Mouse (Mus musculus) stomach, embryonic 15.5 days (tissue): ENCODE measurements at regions not wholly inside any gene's neighbourhood (a gene's known extent, or its start where the extent isn't known, plus 50 kb on each side); places are given as distances from the start of the nearest gene placed in this dataset.

Experiments used
- ATAC-seq: fragments of 200-750 bp; cut with Nextera tagmentation; 2 replicates; pipeline ENCODE4 v1.8.0; 2017; ENCODE audit warnings: low read depth, moderate number of reproducible peaks, moderate TSS enrichment; ENCODE audit not compliant: insufficient read depth, low FRiP score
- H3K27ac ChIP-seq: fragments of 300-500 bp; sonication (generic); 2 replicates; pipeline ENCODE4 v1.5.1; 2015; ENCODE audit warnings: mild to moderate bottlenecking, inconsistent platforms
- H3K27me3 ChIP-seq: fragments of 300-500 bp; sonication (generic); replicated peaks from 2 replicates; pipeline ENCODE4 v1.6.1; 2015; ENCODE audit warnings: inconsistent platforms
- H3K36me3 ChIP-seq: fragments of 300-500 bp; sonication (generic); 2 replicates; pipeline ENCODE4 v1.6.1; 2015; ENCODE audit warnings: inconsistent platforms
- H3K4me1 ChIP-seq: fragments of 300-500 bp; sonication (generic); 2 replicates; pipeline ENCODE4 v1.6.1; 2015; ENCODE audit warnings: inconsistent platforms
- H3K4me2 ChIP-seq: fragments of 300-500 bp; sonication (generic); 2 replicates; pipeline ENCODE4 v1.6.1; 2015; ENCODE audit warnings: mild to moderate bottlenecking, inconsistent platforms
- H3K4me3 ChIP-seq: fragments of 300-500 bp; sonication (generic); replicated peaks from 2 replicates; pipeline ENCODE4 v1.5.1; 2015; ENCODE audit warnings: inconsistent platforms
- H3K9ac ChIP-seq: fragments of 300-500 bp; sonication (generic); 2 replicates; pipeline ENCODE4 v1.6.1; 2015; ENCODE audit warnings: inconsistent platforms
- H3K9me3 ChIP-seq: fragments of 300-500 bp; sonication (generic); 2 replicates; pipeline ENCODE4 v1.6.1; 2016; ENCODE audit warnings: inconsistent platforms
- WGBS: fragments of 180-500 bp; shearing (Covaris S2); methylation state at CpG from one replicate; pipeline ENCODE4 v1.1.7; 2015; 5-methylcytosine and 5-hydroxymethylcytosine counted together

DNA sequence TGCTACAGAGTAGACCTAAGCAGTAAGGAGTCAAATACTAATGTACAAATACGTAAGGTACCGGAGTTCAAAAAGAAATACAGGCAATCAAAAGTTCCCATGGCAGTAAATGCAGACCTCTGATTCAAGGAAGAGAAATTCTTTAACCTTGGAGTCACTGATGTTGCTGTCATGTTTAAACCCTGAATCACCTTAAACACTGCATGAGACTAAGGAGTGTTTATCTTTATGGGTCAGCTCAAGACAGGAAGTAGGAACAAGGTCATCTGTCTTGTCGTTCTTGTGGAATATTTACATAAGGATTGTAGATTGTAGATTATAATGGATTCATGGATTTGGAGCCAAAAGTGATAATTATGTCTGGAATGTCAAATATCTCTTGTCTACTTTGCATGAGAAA is 1708.7 kb upstream of the Slc10a2 start:
- Histone ChIP-seq H3K27ac (no peak overlapping the region), H3K4me2 (no peak overlapping the region), H3K4me1 (no peaks in the 10 kb centered on the region), H3K9me3 (no peaks in the 10 kb centered on the region), H3K9ac (no peak overlapping the region), H3K27me3 (no peaks in the 10 kb centered on the region), H3K4me3 (no peak overlapping the region), H3K36me3 (no peaks in the 10 kb centered on the region)
- no peak for ATAC-seq
- 32% methylated on average over 3 of the region's 3 CpGs for WGBS

DNA sequence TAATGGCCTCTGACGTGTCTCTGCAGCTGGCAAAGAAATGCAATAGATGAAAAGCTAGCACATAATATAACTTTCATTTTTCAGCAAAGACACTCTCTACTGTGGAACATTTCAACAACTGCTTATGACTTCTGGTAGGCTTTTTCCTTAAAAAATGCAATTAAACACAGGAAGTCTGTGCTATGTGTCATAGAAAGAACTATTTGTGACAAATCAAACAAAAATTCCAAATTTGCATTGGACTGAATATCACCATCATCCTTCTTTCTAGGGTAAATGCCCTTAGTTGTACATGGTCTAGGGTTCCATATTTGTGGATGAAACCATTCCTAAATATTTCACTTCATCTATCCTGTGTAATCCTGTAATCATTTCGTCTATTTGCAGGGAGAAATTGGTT is 1702.0 kb upstream of the Slc10a2 start:
- no peaks in the 10 kb centered on the region for H3K27me3 ChIP-seq
- no peaks in the 10 kb centered on the region for H3K4me1 ChIP-seq
- no peak overlapping the region for H3K27ac ChIP-seq
- ATAC-seq, result no peak
- H3K9me3 ChIP-seq, result no peaks in the 10 kb centered on the region
- H3K4me3 ChIP-seq, result no peak overlapping the region
- no peaks in the 10 kb centered on the region for H3K36me3 ChIP-seq
- H3K4me2 ChIP-seq, result no peak overlapping the region
- WGBS, result 59% methylated on average over 2 of the region's 2 CpGs
- no peak overlapping the region for H3K9ac ChIP-seq

DNA sequence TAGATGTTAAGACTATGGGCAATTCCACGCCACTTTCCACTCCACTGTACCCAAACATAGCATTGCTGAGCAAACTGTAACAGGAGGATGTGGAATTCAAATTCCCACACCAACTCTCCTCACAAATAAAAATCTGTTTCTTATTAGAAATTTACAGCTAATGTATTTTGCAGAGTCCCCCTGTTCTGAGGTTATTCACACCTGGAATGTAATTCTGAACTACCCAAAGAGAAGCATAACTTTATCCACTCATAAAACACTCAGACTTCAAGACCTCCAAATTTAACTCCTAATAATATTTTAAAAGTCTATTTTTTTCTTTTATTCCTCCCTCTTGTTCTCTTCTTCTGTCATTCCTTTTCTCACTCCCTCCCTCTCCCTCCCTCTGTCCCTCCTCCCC is 1698.0 kb upstream of the Slc10a2 start:
- no peaks in the 10 kb centered on the region for H3K9me3 ChIP-seq
- no peaks in the 10 kb centered on the region for H3K36me3 ChIP-seq
- no peak for ATAC-seq
- no peaks in the 10 kb centered on the region for H3K27me3 ChIP-seq
- no peak overlapping the region for H3K9ac ChIP-seq
- no peak overlapping the region for H3K27ac ChIP-seq
- no peak overlapping the region for H3K4me3 ChIP-seq
- 87% methylated on average over 1 of the region's 1 CpGs for WGBS
- H3K4me2 ChIP-seq, result no peak overlapping the region
- H3K4me1 ChIP-seq, result no peaks in the 10 kb centered on the region

DNA sequence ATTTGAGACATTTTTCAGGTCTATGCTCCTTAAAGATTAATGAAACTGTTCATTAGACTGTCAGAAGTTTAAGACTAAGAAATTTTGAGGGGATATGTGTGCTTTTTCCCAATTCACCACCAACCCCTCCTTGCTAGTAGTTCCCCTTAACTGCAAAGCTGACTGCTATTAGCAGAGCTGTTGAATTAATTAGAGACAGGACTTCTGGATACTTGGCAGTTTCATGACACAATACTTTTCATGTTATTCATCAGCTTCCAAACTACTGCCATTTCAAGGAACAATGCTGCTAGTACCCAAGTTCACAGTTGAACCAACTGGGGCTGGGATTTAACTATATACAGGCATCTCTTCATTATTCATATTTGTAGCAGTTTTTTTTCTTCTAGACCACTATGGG is 1695.9 kb upstream of the Slc10a2 start:
- Histone ChIP-seq H3K36me3 (no peaks in the 10 kb centered on the region), H3K9ac (no peak overlapping the region), H3K4me1 (no peaks in the 10 kb centered on the region), H3K4me3 (no peak overlapping the region), H3K27ac (no peak overlapping the region), H3K27me3 (no peaks in the 10 kb centered on the region), H3K9me3 (no peaks in the 10 kb centered on the region), H3K4me2 (no peak overlapping the region)
- ATAC-seq, result no peak

DNA sequence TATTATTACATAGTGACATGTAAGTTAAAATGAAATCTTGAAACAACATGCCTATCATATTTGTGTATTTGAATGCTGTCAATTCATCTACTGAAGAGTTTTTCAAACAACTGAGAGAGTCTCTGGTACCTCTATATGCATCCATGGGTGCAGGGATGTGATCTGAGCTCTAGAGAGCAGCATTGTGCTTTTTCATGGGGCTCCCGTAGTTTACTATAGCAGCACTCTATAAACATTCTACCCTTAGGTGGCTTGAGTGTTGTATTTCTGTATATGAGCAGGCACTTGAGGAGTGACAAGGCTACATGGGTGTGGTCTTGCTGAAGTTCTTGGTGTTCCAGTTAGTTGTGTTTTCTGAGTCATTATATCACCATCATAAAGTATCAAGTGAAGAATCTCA is 1683.9 kb upstream of the Slc10a2 start:
- Histone ChIP-seq H3K4me1 (no peaks in the 10 kb centered on the region), H3K27me3 (no peaks in the 10 kb centered on the region), H3K4me2 (no peak overlapping the region), H3K9ac (no peak overlapping the region), H3K9me3 (no peaks in the 10 kb centered on the region), H3K36me3 (no peaks in the 10 kb centered on the region), H3K4me3 (no peak overlapping the region), H3K27ac (no peak overlapping the region)
- ATAC-seq, result no peak
- WGBS, result 80% methylated on average over 1 of the region's 1 CpGs

DNA sequence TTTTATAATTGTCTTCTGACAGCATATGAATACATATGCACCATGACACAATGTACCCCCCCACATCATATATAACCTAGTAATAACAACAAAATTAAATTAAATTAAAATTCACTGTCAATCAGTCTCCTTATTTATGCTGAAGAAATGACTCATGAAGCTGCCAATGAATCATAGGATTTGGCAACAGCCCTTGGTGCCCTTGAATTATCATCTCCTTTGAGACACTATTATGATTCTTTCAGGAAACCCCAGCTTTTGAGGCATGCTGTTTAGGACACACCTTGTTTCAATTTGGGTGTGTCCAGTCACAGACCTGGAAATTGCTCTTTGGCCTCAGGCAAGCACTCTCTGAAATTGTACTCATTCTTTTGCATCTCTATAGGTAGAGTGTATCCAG is 1675.8 kb upstream of the Slc10a2 start:
- no peaks in the 10 kb centered on the region for H3K9me3 ChIP-seq
- H3K27ac ChIP-seq, result no peak overlapping the region
- H3K27me3 ChIP-seq, result no peaks in the 10 kb centered on the region
- H3K36me3 ChIP-seq, result no peaks in the 10 kb centered on the region
- ATAC-seq, result no peak
- H3K4me1 ChIP-seq, result no peaks in the 10 kb centered on the region
- no peak overlapping the region for H3K4me2 ChIP-seq
- H3K4me3 ChIP-seq, result no peak overlapping the region
- H3K9ac ChIP-seq, result no peak overlapping the region

DNA sequence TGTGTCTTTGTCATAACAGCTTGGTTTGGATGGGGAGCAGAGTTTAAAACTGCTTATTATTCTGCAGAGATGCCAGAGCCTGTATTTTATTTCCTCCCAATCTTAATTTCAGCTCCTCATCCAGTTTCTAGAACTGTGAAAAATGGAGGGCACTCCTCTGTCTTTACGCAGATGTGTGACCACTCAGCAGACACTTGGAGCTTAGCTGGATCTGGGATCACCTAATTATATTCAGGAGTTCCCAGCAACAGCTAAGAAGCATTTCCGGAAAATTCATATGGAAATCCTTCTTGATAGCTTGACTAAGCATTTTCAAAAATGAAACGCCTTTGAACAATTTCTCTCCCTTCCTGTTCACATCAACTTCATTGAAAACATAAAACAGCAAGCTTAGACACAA is 1670.0 kb upstream of the Slc10a2 start:
- WGBS, result 62% methylated on average over 3 of the region's 3 CpGs
- no peak for ATAC-seq
- H3K9ac ChIP-seq, result no peak overlapping the region
- H3K27me3 ChIP-seq, result no peaks in the 10 kb centered on the region
- no peak overlapping the region for H3K4me3 ChIP-seq
- no peaks in the 10 kb centered on the region for H3K9me3 ChIP-seq
- H3K4me1 ChIP-seq, result no peaks in the 10 kb centered on the region
- H3K36me3 ChIP-seq, result no peaks in the 10 kb centered on the region
- H3K27ac ChIP-seq, result no peak overlapping the region
- no peak overlapping the region for H3K4me2 ChIP-seq

DNA sequence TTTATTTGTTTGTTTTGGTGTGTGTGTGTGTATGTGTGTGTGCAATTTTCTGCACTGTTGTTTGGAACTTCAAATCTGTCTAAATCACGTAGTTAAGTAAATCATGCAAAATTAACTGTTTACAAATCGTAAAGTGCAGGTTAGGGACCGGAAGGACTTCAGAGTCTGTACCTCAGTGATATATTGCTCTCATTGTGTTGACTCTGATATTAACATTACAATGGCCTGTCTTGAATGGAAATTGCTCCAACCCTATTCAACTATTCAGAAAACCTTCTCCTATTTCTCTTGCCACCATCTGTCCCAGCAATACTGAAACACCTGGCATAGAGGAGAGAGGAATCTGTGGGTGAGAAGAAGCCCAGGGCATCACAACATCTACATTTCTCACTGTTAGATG is 1624.4 kb upstream of the Slc10a2 start:
- WGBS, result 80% methylated on average over 3 of the region's 3 CpGs
- Histone ChIP-seq H3K9me3 (no peaks in the 10 kb centered on the region), H3K4me2 (no peak overlapping the region), H3K27me3 (no peaks in the 10 kb centered on the region), H3K36me3 (no peaks in the 10 kb centered on the region), H3K9ac (no peak overlapping the region), H3K4me1 (no peaks in the 10 kb centered on the region), H3K4me3 (no peak overlapping the region), H3K27ac (no peak overlapping the region)
- ATAC-seq, result no peak

DNA sequence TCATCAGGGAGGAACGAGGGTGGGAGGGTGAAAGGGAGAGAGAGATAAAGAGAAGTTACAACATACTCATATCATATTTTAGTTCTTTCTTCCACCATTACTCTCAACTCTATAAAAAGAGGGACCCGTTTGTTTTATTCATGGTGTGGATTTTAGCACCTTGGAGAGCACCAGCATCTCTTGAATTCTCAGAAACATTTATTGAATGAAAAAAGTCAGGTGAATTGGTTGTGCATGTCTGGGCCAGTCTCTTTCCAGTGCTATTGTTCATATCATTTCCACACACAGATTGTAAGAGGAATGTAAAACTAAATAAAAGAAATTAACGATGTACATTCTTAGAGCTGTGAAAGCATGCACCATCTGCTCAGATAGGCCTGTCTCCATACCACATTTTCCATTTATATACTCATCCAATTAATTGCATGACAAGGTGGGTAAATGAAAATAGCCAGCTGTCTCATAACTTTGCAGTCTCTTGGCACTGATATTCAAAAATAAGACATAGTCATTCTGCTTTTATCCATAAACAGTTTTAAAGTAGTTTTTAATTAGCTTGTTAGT is 1603.8 kb upstream of the Slc10a2 start:
- Histone ChIP-seq H3K36me3 (no peaks in the 10 kb centered on the region), H3K4me2 (no peak overlapping the region), H3K9me3 (no peaks in the 10 kb centered on the region), H3K27ac (no peak overlapping the region), H3K9ac (no peak overlapping the region), H3K27me3 (no peaks in the 10 kb centered on the region), H3K4me1 (no peaks in the 10 kb centered on the region), H3K4me3 (no peak overlapping the region)
- WGBS, result 42% methylated on average over 3 of the region's 3 CpGs
- ATAC-seq, result no peak

DNA sequence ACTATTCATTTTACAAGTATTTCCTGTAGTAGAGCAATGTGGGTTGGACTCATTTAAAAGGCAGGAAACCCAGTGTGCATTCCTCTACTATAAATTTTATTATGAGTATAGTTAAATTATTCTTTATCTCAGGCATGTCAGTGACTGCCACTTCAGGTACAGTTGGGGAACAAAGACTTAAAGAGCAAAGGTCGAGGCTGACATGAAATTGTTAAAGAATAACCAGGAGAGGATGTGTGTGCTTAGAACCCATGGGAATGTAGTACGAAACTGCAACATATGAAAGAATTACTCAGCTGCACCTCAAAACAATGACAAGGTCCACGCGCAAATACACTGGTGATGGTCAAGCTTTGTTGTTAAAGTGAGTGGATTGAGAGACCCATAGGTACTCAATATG is 1583.4 kb upstream of the Slc10a2 start:
- no peak for ATAC-seq
- Histone ChIP-seq H3K4me2 (no peak overlapping the region), H3K9me3 (no peaks in the 10 kb centered on the region), H3K9ac (no peak overlapping the region), H3K27ac (no peak overlapping the region), H3K27me3 (no peaks in the 10 kb centered on the region), H3K36me3 (no peaks in the 10 kb centered on the region), H3K4me1 (no peaks in the 10 kb centered on the region), H3K4me3 (no peak overlapping the region)
- WGBS, result 79% methylated on average over 4 of the region's 4 CpGs

DNA sequence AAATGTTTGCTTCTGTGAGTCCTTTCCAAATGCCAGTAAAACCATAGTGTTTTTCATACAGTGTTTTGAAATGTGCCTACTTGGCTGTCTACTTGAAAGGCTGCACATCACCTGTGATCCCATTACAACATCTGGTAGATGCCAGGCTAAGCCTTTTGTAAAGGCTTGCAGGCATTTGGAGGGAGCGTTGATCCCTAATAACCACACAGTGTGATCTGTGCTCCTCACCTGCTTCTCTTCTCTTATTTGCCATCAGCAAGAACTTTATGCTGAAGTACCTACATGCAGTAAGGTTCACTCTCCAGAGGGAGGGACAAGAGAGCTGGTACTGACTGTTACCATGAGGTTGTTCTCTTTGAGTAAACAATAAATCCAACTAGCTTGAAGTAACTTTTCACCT is 1553.7 kb upstream of the Slc10a2 start:
- Histone ChIP-seq H3K9ac (no peak overlapping the region), H3K27ac (no peak overlapping the region), H3K4me3 (no peak overlapping the region), H3K4me2 (no peak overlapping the region), H3K4me1 (no peaks in the 10 kb centered on the region), H3K27me3 (no peaks in the 10 kb centered on the region), H3K9me3 (no peaks in the 10 kb centered on the region), H3K36me3 (no peaks in the 10 kb centered on the region)
- WGBS, result 82% methylated on average over 1 of the region's 1 CpGs
- ATAC-seq, result no peak

DNA sequence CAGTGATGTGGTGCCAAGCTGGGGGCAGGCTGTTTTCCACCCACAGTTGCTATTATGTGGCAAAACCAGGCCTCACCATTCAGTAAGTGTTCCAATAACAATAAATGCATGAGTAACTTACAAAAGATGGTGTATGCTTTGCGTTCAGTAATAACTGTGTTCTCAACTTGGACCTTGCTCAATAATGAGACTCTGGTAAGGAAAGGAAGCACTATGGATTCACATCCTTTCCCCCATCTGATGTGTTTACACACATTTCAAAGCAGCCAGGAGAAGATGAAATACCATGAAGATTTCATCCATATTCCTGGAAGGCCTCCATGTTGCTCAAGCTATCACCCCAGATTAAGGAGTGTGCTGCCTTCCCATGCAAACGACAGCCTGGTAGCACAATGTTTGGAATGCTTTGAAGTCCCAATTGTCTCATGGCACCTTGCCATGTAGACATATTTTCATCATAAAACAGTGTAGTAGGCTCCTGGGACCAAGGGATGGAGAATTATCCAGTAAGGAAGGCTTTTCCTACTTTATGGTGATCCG is 1552.4 kb upstream of the Slc10a2 start:
- ATAC-seq, result no peak
- Histone ChIP-seq H3K9ac (no peak overlapping the region), H3K36me3 (no peaks in the 10 kb centered on the region), H3K4me3 (no peak overlapping the region), H3K4me1 (no peaks in the 10 kb centered on the region), H3K4me2 (no peak overlapping the region), H3K27me3 (no peaks in the 10 kb centered on the region), H3K27ac (no peak overlapping the region), H3K9me3 (no peaks in the 10 kb centered on the region)
- WGBS, result 74% methylated on average over 3 of the region's 3 CpGs

DNA sequence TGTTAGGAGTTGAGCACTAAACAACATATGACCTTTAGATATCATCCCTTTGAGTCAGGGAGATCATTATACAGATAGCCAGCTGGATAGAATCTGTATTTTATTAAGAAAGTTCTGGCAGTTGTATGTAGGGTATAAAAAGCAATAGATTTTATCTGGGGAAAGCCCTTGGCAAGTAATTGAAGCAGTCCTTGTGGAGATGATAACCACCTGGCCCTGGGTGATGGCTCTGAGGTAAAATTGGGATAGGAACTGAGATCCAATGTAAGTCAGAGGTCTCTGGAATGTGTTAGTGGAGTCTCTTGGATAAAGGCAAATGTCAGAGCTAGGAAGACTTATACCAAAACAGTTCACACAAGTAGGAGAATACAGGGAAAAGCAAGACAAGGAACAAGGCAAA is 1547.0 kb upstream of the Slc10a2 start:
- no peak for ATAC-seq
- H3K9me3 ChIP-seq, result no peaks in the 10 kb centered on the region
- H3K36me3 ChIP-seq, result no peaks in the 10 kb centered on the region
- H3K27ac ChIP-seq, result no peak overlapping the region
- no peak overlapping the region for H3K4me2 ChIP-seq
- no peaks in the 10 kb centered on the region for H3K4me1 ChIP-seq
- H3K4me3 ChIP-seq, result no peak overlapping the region
- no peak overlapping the region for H3K9ac ChIP-seq
- H3K27me3 ChIP-seq, result no peaks in the 10 kb centered on the region
